Mouse (Mus musculus) heart, embryonic 13.5 days (tissue): ENCODE measurements around the gene Cdc25a. TPM values are rescaled to one million over a fixed set of nuclear protein-coding genes. Genes with fewer than 3 reads are reported as not detected.
A peak's percentile ranks its signal among the peaks of the same experiment; 100 is the strongest.

Source experiments
- ATAC-seq: fragments of 200-750 bp; cut with Nextera tagmentation; 2 replicates; pipeline ENCODE4 v1.8.0; 2017; ENCODE audit warnings: moderate TSS enrichment; ENCODE audit not compliant: insufficient number of reproducible peaks, low FRiP score, low TSS enrichment; ENCODE audit errors: extremely low read depth
- H3K27ac ChIP-seq: fragments of 300-500 bp; sonication (generic); replicated peaks from 2 replicates; pipeline ENCODE4 v1.5.1; 2015; ENCODE audit warnings: moderate library complexity, mild to moderate bottlenecking, inconsistent platforms
- H3K27me3 ChIP-seq: fragments of 300-500 bp; sonication (generic); replicated peaks from 2 replicates; pipeline ENCODE4 v1.6.1; 2015; ENCODE audit warnings: mild to moderate bottlenecking, inconsistent platforms
- H3K36me3 ChIP-seq: fragments of 300-500 bp; sonication (generic); 2 replicates; pipeline ENCODE4 v1.6.1; 2015; ENCODE audit warnings: mild to moderate bottlenecking, inconsistent platforms
- H3K4me1 ChIP-seq: fragments of 300-500 bp; sonication (generic); 2 replicates; pipeline ENCODE4 v1.6.1; 2015; ENCODE audit warnings: inconsistent platforms
- H3K4me2 ChIP-seq: fragments of 300-500 bp; sonication (generic); 2 replicates; pipeline ENCODE4 v1.6.1; 2015; ENCODE audit warnings: inconsistent platforms, mild to moderate bottlenecking, moderate library complexity
- H3K4me3 ChIP-seq: fragments of 300-500 bp; sonication (generic); 2 replicates; pipeline ENCODE4 v1.5.1; 2015; ENCODE audit warnings: moderate library complexity, mild to moderate bottlenecking, inconsistent platforms
- H3K9ac ChIP-seq: fragments of 300-500 bp; sonication (generic); 2 replicates; pipeline ENCODE4 v1.6.1; 2015; ENCODE audit warnings: inconsistent platforms, mild to moderate bottlenecking, moderate library complexity
- H3K9me3 ChIP-seq: fragments of 300-500 bp; sonication (generic); 2 replicates; pipeline ENCODE4 v1.6.1; 2016; ENCODE audit warnings: inconsistent platforms
- WGBS: fragments of 180-500 bp; shearing (Covaris S2); methylation state at CpG from one replicate; pipeline ENCODE4 v1.1.7; 2015; ENCODE audit warnings: mixed read lengths; 5-methylcytosine and 5-hydroxymethylcytosine counted together
- polyA plus RNA-seq: library from polyadenylated mRNA; unstranded; fragments of >200 nt; fragmentation: Nextera tagmentation; extraction: Ambion mirVana; gene quantifications from 2 replicates; pipeline ENCODE4 v1.2.1, GENCODE M21; 2015

Cdc25a gene
- polyA plus RNA-seq, 1 experiment from 2014 or later = 19.5 TPM

DNA sequence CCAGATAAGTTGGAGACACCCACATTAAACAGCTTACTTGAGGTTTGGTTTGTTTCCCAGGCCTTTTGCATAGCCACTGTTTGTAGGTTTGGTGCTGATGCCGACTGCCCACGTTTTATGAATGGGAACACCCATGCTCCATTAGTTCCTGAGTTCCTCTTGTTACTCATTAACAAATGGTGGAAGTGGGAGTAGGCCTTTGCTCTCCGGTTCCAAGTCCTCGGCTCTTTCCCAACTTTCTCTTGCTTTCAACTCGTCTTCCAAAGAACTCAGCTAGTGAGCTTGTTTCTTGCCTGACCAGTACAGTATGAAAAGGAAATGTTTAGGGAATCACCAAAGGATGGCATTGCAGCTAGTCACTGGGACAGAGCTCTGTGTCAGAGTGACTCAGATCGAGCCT is 20.2 kb downstream of the Cdc25a start:
- H3K9me3 ChIP-seq = no peaks in the 10 kb centered on the region
- WGBS = 87% methylated on average over 6 of the region's 6 CpGs
- no peak overlapping the region for H3K27ac ChIP-seq
- H3K4me1 ChIP-seq = peaks cover 30% of the 10 kb centered on the region
- H3K36me3 ChIP-seq = peaks cover 49% of the 10 kb centered on the region
- no peak for ATAC-seq
- no peaks in the 10 kb centered on the region for H3K27me3 ChIP-seq
- H3K4me2 ChIP-seq = no peak overlapping the region
- H3K9ac ChIP-seq = no peak overlapping the region
- H3K4me3 ChIP-seq = no peak overlapping the region

DNA sequence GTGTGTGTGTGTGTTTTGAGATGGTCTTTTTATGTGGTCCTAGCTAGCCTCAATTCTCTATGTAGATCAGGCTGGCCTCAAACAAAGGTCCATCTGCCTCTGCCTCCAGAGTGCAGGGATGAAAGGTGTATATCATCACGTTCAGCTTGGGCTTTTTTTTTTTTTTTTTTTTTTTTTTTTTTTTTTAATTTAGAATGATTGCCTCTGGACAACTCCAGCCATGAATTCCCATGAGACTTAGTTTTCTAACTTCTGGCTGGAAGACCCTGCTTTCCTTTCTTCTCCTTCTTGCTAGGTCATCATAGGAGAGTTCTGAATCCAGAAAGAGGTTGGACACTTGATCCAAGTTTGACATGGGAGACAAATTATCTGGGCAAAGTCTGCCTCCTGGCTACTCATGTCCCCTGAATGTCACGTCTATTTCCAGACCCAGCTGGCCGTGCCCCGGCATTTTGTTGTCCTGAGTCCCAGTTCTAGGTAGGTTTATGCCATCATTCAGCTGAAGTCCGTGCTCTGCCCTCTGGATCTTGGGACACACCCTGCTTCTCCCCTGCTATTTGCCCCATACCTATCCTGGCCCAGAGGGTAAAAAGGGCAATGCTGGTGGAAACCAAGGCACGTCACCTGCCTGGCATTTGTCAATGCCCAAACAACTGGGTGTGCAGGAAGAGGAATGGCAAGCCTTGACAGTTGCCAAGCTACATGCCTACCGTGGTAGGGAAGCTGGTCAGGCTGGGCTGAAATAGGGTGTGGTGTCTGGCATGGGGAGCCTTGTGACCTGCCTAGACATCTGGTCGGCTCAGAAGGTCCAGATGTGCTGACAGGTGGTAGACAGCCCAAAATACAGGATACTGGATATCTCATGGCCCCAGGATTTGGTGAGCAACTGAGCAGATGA is 21.1 kb downstream of the Cdc25a start:
- no peaks in the 10 kb centered on the region for H3K9me3 ChIP-seq
- H3K4me2 ChIP-seq = no peak overlapping the region
- WGBS = 73% methylated on average over 8 of the region's 8 CpGs
- no peaks in the 10 kb centered on the region for H3K27me3 ChIP-seq
- H3K9ac ChIP-seq = no peak overlapping the region
- no peak overlapping the region for H3K27ac ChIP-seq
- no peak for ATAC-seq
- H3K36me3 ChIP-seq = peaks cover 40% of the 10 kb centered on the region
- H3K4me1 ChIP-seq = peaks cover 30% of the 10 kb centered on the region
- no peak overlapping the region for H3K4me3 ChIP-seq

DNA sequence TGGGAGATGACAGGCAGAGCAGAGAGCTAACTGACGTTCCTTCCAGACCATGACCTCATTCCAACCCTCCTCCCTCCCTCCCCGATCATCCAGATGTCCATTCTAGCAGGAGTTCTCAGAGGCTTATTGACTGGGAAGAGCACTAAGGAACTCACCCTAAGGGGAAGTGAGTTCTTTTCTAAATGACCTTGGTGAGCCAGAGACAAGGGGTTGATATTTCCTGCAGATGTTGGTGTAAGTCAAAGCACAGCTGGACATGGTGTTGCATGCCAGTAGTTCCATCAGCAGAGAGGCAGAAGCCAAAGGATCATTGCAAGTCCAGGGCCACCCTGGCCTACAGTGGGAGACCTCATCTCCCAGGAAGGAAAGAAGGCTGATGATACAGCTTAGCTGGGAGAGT is 22.6 kb downstream of the Cdc25a start:
- H3K27ac ChIP-seq = no peak overlapping the region
- no peak overlapping the region for H3K9ac ChIP-seq
- 30% methylated on average over 2 of the region's 2 CpGs for WGBS
- no peaks in the 10 kb centered on the region for H3K9me3 ChIP-seq
- H3K4me2 ChIP-seq = no peak overlapping the region
- no peak overlapping the region for H3K4me3 ChIP-seq
- H3K4me1 ChIP-seq = peaks cover 28% of the 10 kb centered on the region
- ATAC-seq = no peak
- H3K27me3 ChIP-seq = no peaks in the 10 kb centered on the region
- H3K36me3 ChIP-seq = peaks cover 25% of the 10 kb centered on the region

DNA sequence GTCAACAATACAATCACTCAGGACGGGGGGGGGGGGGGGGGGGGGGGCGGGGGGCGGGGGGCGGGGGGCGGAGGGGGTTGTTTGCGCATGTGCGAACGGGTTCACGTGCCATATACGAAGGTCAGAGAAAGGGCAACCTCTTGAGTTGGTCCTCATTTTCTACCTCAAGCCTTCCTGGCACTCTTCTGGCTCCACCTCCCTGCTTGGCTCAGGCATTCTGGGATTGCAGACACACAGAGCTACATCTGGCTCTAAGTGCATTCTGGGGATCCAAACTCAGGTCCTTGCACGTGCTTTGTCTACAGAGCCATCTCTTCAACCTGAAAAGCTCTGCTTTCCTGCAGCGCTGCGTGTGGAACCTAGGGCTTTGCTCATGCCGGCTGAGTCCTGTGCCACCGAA is 24.0 kb downstream of the Cdc25a start:
- ATAC-seq = no peak
- 65% methylated on average over 9 of the region's 15 CpGs for WGBS
- peaks cover 17% of the 10 kb centered on the region for H3K4me1 ChIP-seq
- no peak overlapping the region for H3K9ac ChIP-seq
- no peak overlapping the region; the same call in 1 of the 2 replicates for H3K27ac ChIP-seq
- H3K36me3 ChIP-seq = peaks cover 12% of the 10 kb centered on the region
- no peaks in the 10 kb centered on the region for H3K9me3 ChIP-seq
- no peak overlapping the region for H3K4me2 ChIP-seq
- H3K4me3 ChIP-seq = no peak overlapping the region
- no peaks in the 10 kb centered on the region for H3K27me3 ChIP-seq

DNA sequence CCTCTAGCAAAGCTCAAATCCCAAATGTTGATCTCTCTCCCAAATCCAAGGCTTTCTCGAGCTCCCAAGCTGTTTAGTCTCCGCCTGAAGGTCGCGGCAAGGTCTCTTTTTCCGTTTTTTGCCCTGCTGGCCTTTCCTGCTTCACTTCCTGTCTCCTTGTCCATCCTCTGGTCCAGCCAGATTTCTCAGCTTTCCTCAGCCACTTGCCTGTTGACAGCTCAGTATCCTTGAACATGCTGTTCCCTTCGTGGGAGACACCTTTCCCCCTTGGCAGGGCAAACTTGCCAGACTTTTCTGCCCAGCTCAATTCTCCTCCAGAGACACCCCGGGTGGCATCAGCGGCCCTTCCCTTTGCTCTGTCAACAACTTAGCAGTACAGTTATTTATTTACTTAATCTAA is 24.4 kb downstream of the Cdc25a start:
- H3K27ac ChIP-seq = no peak overlapping the region; the same call in 1 of the 2 replicates
- no peak for ATAC-seq
- H3K36me3 ChIP-seq = peaks cover 10% of the 10 kb centered on the region
- no peaks in the 10 kb centered on the region for H3K27me3 ChIP-seq
- H3K4me1 ChIP-seq = peaks cover 14% of the 10 kb centered on the region
- H3K4me3 ChIP-seq = no peak overlapping the region
- WGBS = 50% methylated on average over 8 of the region's 8 CpGs
- no peak overlapping the region for H3K9ac ChIP-seq
- no peaks in the 10 kb centered on the region for H3K9me3 ChIP-seq
- no peak overlapping the region for H3K4me2 ChIP-seq

DNA sequence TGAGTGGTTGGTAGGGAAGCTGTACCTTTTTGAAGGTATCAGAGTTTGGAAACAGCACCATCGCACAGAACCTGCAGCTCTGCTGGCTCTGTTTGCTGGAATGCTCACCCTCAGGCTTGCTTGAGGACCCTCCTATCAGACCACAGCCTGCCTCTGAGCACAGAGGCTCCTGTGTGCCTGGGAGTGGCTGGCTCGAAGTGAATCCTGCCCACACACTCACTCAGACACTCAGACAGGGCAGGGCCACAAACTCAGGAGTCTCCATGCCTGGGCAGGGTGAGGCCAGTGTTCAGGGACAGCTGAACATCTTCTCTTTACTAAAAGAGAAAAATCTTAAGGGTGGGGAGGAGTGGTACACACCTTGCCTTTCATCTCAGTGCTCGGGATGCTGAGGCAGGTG is 25.2 kb downstream of the Cdc25a start:
- ATAC-seq = no peak
- 73% methylated on average over 3 of the region's 3 CpGs for WGBS

DNA sequence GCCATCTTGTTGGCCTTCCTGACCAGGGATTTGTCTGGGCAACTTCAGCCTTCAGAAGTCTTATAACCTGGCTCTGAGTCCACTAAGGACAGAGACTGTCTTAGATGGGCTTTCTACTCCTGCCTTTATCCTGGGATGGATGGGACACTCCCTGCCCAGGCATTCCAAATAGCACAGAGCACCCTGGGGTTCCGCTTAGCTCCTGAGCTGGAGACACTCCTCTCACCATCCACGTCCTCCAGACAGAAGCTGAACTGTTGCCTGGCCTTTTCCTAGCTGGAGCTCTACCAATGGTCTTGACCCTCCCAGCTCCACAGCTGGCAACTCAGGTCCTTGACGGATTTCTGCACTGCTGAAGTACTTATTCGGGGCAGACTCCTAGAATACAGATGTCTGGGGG is 26.9 kb downstream of the Cdc25a start:
- Histone ChIP-seq H3K9me3 (no peaks in the 10 kb centered on the region), H3K27ac (no peak overlapping the region), H3K4me3 (no peak overlapping the region), H3K4me2 (no peak overlapping the region), H3K36me3 (no peaks in the 10 kb centered on the region), H3K4me1 (peaks cover 23% of the 10 kb centered on the region), H3K27me3 (no peaks in the 10 kb centered on the region), H3K9ac (no peak overlapping the region)
- ATAC-seq = no peak
- WGBS = 58% methylated on average over 4 of the region's 4 CpGs

More for the DNA sequence above, 25.2 kb downstream of the Cdc25a start:
- Histone ChIP-seq H3K9ac (no peak overlapping the region), H3K27ac (no peak overlapping the region), H3K4me3 (no peak overlapping the region), H3K27me3 (no peaks in the 10 kb centered on the region), H3K4me2 (no peak overlapping the region), H3K4me1 (peaks cover 19% of the 10 kb centered on the region), H3K36me3 (peaks cover 9% of the 10 kb centered on the region), H3K9me3 (no peaks in the 10 kb centered on the region)

DNA sequence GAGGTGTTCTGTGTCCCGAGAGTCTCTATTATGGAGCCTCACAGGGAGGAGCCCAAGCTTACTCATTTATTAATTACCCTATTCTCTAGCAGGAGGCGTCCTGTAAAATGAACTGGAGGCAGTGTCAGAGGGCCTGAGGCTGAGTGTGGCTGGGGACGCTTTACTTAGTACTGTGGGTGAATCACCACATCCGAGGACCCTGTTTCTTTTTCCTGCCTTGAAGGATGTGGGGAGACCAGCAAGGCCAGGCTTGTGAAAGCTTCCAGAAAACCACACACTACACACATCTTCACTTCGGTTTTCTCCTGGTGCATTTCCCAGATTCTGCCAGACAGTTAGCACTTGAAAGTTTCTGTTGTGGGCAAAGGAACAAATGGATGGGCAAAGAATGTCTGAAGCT is 27.4 kb downstream of the Cdc25a start:
- Histone ChIP-seq H3K4me1 (peaks cover 25% of the 10 kb centered on the region), H3K36me3 (no peaks in the 10 kb centered on the region), H3K27me3 (no peaks in the 10 kb centered on the region), H3K4me3 (no peak overlapping the region), H3K27ac (no peak overlapping the region), H3K4me2 (no peak overlapping the region), H3K9ac (no peak overlapping the region), H3K9me3 (no peaks in the 10 kb centered on the region)
- no peak for ATAC-seq
- 79% methylated on average over 5 of the region's 5 CpGs for WGBS

DNA sequence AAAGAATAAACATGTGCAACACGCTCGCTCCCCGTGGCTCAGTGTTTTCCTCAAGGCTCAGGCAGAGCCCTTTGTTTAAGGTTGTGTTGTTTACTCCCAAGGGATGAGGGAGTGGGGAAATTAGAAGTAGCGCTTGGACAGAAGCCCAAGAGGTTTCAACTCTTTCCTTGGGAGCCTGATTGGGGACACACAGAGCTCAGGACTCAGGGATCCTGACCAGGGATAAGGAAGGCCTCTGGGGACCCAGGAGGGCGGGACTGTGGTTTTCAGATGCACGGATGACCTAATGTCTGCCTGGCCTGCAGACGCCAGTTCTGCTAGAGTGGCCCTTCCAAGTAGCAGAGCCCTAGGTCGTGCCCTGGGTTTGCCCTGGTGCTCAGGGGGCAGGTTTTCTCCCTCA is 31.9 kb downstream of the Cdc25a start:
- no peaks in the 10 kb centered on the region for H3K36me3 ChIP-seq
- ATAC-seq = no peak
- WGBS = 46% methylated on average over 8 of the region's 8 CpGs

DNA sequence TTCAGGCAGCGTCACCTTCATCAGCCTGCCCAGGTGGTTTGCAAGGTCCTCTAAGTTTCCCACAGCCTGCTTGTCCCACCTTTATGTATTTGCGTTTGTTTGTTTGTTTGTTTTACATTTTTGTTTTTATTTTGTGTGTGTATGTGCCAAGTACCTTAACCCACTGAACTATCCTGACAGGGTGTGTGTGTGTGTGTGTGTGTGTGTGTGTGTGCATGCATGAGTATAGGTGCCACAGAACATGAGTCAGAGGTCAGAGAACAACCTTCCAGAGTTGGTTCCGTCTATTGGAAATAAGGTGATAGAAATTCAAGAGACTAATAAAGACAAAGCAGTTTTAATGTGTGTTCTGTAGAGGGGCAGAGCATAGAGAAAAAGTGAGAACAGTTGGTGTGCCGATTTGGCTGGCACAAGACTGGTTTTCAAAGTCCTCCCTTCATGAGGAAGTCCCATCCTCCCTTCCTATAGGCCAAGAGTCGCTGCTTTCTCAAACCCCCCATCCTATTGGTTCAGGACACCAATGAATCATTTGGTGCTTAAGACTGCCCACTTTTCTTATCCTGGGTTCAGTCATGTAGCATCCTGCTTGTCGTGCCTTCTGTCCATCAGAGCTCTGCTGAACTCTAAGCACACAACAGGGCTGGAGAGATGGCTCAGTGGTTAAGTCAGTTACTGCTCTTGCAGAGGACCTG is 32.5 kb downstream of the Cdc25a start:
- H3K4me1 ChIP-seq = peaks cover 19% of the 10 kb centered on the region
- H3K36me3 ChIP-seq = no peaks in the 10 kb centered on the region
- no peaks in the 10 kb centered on the region for H3K9me3 ChIP-seq
- ATAC-seq = no peak
- no peaks in the 10 kb centered on the region for H3K27me3 ChIP-seq
- no peak overlapping the region for H3K4me2 ChIP-seq
- peak overlapping the region; percentile 36; the same call in 1 of the 2 replicates for H3K27ac ChIP-seq
- WGBS = 65% methylated on average over 6 of the region's 6 CpGs
- no peak overlapping the region for H3K4me3 ChIP-seq
- H3K9ac ChIP-seq = 0 out of 2 replicates have a peak overlapping the region, but pooled peaks have one; percentile 21

More for the DNA sequence above, 31.9 kb downstream of the Cdc25a start:
- peak overlapping the region; percentile 37; the same call in 1 of the 2 replicates for H3K27ac ChIP-seq
- H3K4me1 ChIP-seq = peaks cover 19% of the 10 kb centered on the region
- no peak overlapping the region for H3K4me3 ChIP-seq
- no peaks in the 10 kb centered on the region for H3K9me3 ChIP-seq
- no peak overlapping the region for H3K4me2 ChIP-seq
- H3K9ac ChIP-seq = 0 out of 2 replicates have a peak overlapping the region, but pooled peaks have one; percentile 21
- no peaks in the 10 kb centered on the region for H3K27me3 ChIP-seq

DNA sequence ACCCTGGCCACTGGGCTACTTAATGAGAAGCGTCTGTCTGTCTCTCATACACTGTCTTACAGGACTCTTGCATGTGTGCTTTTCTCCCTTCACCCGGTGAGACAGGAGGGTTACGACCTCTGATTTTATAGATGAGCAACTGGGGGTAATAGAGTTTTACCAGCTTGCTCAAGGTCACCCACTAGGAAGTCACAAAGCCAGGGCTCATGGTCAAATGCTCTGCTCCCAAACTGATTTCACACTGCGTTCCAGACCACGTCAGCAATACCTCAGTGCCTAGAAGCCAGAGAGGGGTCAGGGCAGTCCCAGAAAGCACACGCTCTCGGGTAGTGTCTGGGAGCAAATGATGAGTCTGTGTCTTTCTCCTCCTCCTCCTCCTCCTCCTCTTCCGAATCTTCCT is 33.7 kb downstream of the Cdc25a start:
- ATAC-seq = no peak
- WGBS = 75% methylated on average over 8 of the region's 8 CpGs
- H3K27me3 ChIP-seq = no peaks in the 10 kb centered on the region
- H3K4me2 ChIP-seq = no peak overlapping the region
- H3K4me1 ChIP-seq = peaks cover 19% of the 10 kb centered on the region
- no peaks in the 10 kb centered on the region for H3K9me3 ChIP-seq
- no peaks in the 10 kb centered on the region for H3K36me3 ChIP-seq
- H3K27ac ChIP-seq = no peak overlapping the region
- no peak overlapping the region for H3K4me3 ChIP-seq
- H3K9ac ChIP-seq = no peak overlapping the region
